Mouse (Mus musculus): ENCODE results near the gene Olfr702. TPM values are rescaled to one million over a fixed set of nuclear protein-coding genes. Genes with fewer than 3 reads are reported as not detected.

Olfr702 gene
- polyA plus RNA-seq, 1 experiment from 2014 or later, result not detected

Other genes starting within 250 kb of the Olfr702 start
- gene Olfr693, start 153.3 kb downstream of the Olfr702 start, polyA plus RNA-seq (2015; fragmentation: Nextera tagmentation; extraction: Ambion mirVana), result not detected in 2 replicates
- not detected in 2 replicates for gene Olfr694, start 142.1 kb downstream of the Olfr702 start, polyA plus RNA-seq (2015; fragmentation: Nextera tagmentation; extraction: Ambion mirVana)
- not detected in 2 replicates for gene Olfr695, start 117.5 kb downstream of the Olfr702 start, polyA plus RNA-seq (2015; fragmentation: Nextera tagmentation; extraction: Ambion mirVana)
- not detected in 2 replicates for gene Olfr697, start 91.5 kb downstream of the Olfr702 start, polyA plus RNA-seq (2015; fragmentation: Nextera tagmentation; extraction: Ambion mirVana)
- not detected in 2 replicates for gene Olfr698, start 78.5 kb downstream of the Olfr702 start, polyA plus RNA-seq (2015; fragmentation: Nextera tagmentation; extraction: Ambion mirVana)
- not detected in 2 replicates for gene Olfr699, start 40.7 kb downstream of the Olfr702 start, polyA plus RNA-seq (2015; fragmentation: Nextera tagmentation; extraction: Ambion mirVana)
- gene Olfr700, start 25.1 kb downstream of the Olfr702 start, polyA plus RNA-seq (2015; fragmentation: Nextera tagmentation; extraction: Ambion mirVana), result not detected in 2 replicates
- not detected in 2 replicates for gene Olfr701, start 19.8 kb downstream of the Olfr702 start, polyA plus RNA-seq (2015; fragmentation: Nextera tagmentation; extraction: Ambion mirVana)
- gene Olfr703, start 9.5 kb upstream of the Olfr702 start, polyA plus RNA-seq (2015; fragmentation: Nextera tagmentation; extraction: Ambion mirVana), result not detected in 2 replicates
- gene Olfr704, start 29.3 kb upstream of the Olfr702 start, polyA plus RNA-seq (2015; fragmentation: Nextera tagmentation; extraction: Ambion mirVana), result not detected in 2 replicates
- not detected in 2 replicates for gene Olfr705, start 43.0 kb upstream of the Olfr702 start, polyA plus RNA-seq (2015; fragmentation: Nextera tagmentation; extraction: Ambion mirVana)
- not detected in 2 replicates for gene Olfr706, start 54.3 kb upstream of the Olfr702 start, polyA plus RNA-seq (2015; fragmentation: Nextera tagmentation; extraction: Ambion mirVana)
- gene Olfr707, start 67.3 kb upstream of the Olfr702 start, polyA plus RNA-seq (2015; fragmentation: Nextera tagmentation; extraction: Ambion mirVana), result not detected in 2 replicates
- not detected in 2 replicates for gene Olfr1532-ps1, start 74.1 kb upstream of the Olfr702 start, polyA plus RNA-seq (2015; fragmentation: Nextera tagmentation; extraction: Ambion mirVana)
- not detected in 2 replicates for gene Olfr709-ps1, start 98.3 kb upstream of the Olfr702 start, polyA plus RNA-seq (2015; fragmentation: Nextera tagmentation; extraction: Ambion mirVana)
- gene Olfr710, start 114.4 kb upstream of the Olfr702 start, polyA plus RNA-seq (2015; fragmentation: Nextera tagmentation; extraction: Ambion mirVana), result not detected in 2 replicates
- gene Olfr6, start 130.0 kb upstream of the Olfr702 start, polyA plus RNA-seq (2015; fragmentation: Nextera tagmentation; extraction: Ambion mirVana), result not detected in 2 replicates
- gene Olfr711, start 141.6 kb upstream of the Olfr702 start, polyA plus RNA-seq (2015; fragmentation: Nextera tagmentation; extraction: Ambion mirVana), result not detected in 2 replicates
- gene Olfr2, start 172.2 kb upstream of the Olfr702 start, polyA plus RNA-seq (2015; fragmentation: Nextera tagmentation; extraction: Ambion mirVana), result not detected in 2 replicates
- gene Olfr713, start 197.3 kb upstream of the Olfr702 start, polyA plus RNA-seq (2015; fragmentation: Nextera tagmentation; extraction: Ambion mirVana), result not detected in 2 replicates
- gene Olfr714, start 237.1 kb upstream of the Olfr702 start, polyA plus RNA-seq (2015; fragmentation: Nextera tagmentation; extraction: Ambion mirVana), result not detected in 2 replicates

All from liver, embryonic 13.5 days (tissue).